Mouse (Mus musculus): ENCODE measurements at regions not wholly inside any gene's neighbourhood (a gene's known extent, or its start where the extent isn't known, plus 50 kb on each side); places are given as distances from the start of the nearest gene placed in this dataset.
A peak's percentile ranks its signal among the peaks of the same experiment; 100 is the strongest.

DNA sequence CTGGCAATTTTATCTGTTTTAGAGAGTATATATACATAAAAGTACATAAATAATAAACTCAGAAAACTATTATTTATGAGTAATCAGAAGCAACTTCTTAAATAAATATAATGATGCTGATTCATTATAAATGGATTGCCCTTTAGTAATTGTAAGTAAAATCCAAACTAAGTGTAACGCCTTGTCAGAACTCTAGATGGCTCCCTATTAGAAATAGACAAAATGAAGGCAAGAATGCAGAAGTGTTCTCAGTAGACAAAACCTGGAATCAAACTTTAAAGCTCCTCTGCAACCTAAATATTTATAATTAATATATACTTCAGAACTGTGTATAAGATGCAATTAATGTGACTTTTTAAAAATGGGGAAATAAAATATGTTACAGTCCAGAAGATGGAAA lies 73.4 kb upstream of the Lipo1 start:
- DNase-seq (ENCODE audit: low read depth, low spot score) = no peak

DNA sequence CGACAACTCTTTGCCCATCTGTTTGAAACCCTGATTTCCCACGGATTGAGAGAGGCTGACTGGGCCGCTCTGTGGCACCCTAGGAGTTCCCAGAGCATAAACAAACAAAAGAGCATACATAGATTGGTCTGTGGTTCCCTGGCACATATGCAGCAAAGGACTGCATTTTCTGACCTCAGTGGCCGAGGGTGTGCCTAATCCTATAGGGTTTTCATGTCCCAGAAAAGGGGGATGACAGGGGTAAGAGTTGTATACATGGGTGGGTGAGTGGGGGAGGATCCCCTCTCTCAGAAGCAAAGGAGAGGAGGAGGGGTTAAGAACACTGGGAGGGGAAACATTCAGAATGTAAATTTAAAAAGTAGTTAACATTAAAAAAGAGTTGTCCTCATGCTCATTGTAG lies 63.8 kb upstream of the Lipo1 start:
- DNase-seq (ENCODE audit: low read depth, low spot score) = peak; percentile 51

DNA sequence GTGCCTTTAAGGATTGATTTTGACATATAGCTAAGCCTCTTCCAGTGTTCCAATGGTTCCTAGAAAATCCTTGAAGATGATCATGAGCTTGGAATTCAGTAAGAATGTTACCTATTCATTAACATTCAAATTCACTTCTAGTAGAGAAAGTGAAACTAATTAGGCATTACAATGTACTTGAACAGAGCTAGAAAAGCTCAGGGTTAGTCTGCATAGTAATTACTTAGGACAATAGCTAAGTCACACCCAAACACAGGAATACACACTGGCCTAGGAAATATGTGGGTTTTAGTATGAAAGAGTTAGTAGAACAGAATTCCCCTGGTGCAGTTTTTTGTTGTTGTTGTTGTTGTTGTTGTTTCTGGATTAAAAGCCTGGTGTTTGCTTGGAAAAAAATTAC lies 63.4 kb upstream of the Lipo1 start:
- peak; percentile 46 for DNase-seq (ENCODE audit: low read depth, low spot score)

DNA sequence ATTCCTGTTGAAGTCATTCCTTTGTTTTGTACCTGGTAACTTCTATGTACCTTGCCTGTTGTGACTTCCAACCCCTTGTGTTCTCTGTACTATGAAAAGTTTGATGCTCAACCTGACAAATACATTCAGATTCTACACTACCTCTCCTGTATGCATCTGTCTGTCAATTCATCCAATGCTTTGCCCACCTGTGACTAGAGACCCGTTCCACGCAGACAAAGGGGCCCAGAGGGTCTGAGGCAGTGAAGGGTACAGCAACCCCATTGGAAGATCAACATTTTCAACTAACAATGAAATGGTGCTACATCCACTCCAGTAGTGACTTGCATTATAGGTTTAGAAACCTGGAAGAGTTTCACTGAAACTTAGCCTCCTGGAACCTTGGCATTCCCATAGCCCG lies 62.9 kb upstream of the Lipo1 start:
- peak; percentile 23 for DNase-seq (ENCODE audit: low read depth, low spot score)

DNA sequence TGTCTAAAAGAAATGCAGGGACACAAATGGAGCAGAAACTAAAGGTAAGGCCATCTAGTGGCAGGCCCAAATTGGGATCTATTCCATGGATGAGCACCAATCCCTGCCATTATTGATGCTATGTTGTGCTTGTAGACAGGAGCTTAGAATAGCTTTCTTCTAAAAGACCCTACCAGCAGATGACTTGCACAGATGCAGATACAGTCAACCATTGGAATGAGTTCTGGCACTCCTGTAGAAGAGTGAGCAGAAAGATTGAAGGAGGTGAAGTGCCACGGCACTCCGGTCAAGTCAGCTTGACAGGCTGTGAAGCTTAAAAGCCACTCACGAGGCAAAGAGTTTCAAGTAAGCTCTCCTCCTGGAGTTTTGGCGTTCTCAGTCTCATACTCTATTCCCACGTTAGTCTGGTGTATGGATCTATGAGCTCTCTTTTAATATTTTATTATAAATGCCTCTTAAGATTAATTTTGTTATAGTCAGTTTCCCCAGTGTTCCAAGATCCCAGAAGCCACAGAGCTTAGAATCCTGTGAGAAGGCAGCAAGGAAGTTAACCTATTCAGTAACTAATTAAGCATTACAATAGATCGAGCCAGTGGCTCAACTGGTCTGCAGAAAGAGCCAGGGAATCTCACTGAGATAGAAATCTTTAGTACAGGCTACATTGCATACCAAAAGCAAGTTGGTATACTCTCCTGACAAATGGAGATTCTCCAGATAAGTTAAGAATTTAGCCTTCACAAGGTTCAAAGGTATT lies 62.2 kb upstream of the Lipo1 start:
- peak; percentile 47 for DNase-seq (ENCODE audit: low read depth, low spot score)
